Mouse (Mus musculus) cerebellum, adult 2 months (tissue): Measurements from ENCODE around the gene Arhgap17.

Source experiments
- CTCF ChIP-seq: fragments of 200-500 bp; IDR thresholded peaks from 2 replicates; pipeline ENCODE4 v1.5.1; 2011; ENCODE audit warnings: low read depth, mild to moderate bottlenecking, control low read depth, low read length, moderate library complexity, borderline replicate concordance; ENCODE audit not compliant: insufficient read depth
- POLR2A ChIP-seq: fragments of 200-500 bp; IDR thresholded peaks from 2 replicates; pipeline ENCODE4 v1.6.1; 2011; ENCODE audit warnings: low read length, control low read depth, borderline replicate concordance; ENCODE audit not compliant: insufficient read depth

- TF ChIP-seq POLR2A (0 out of 2 replicates have a peak, but pooled peaks have one; percentile 10), CTCF (no peak)
These were observed 3.6 kb downstream of the Arhgap17 start for GRCm38 (mm10) chr7:123365876-123366741.
